Mouse (Mus musculus) intestine, embryonic 14.5 days (tissue): Measurements from ENCODE around the gene Glb1l2. TPM values are rescaled to one million over a fixed set of nuclear protein-coding genes. Genes with fewer than 3 reads are reported as not detected.
A peak's percentile ranks its signal among the peaks of the same experiment; 100 is the strongest.

Source experiments
- ATAC-seq: fragments of 200-750 bp; cut with Nextera tagmentation; replicated peaks from 2 replicates; pipeline ENCODE4 v1.8.0; 2017; ENCODE audit warnings: low read depth, moderate number of reproducible peaks, moderate TSS enrichment, moderate library complexity; ENCODE audit not compliant: low FRiP score, low TSS enrichment
- DNase-seq: peaks from one replicate; pipeline ENCODE4 v3.0.0-alpha.2; 2018; ENCODE audit warnings: low spot score
- H3K27ac ChIP-seq: fragments of 300-500 bp; sonication (generic); 2 replicates; pipeline ENCODE4 v1.5.1; 2014; ENCODE audit warnings: low read depth, mild to moderate bottlenecking, control low read depth
- H3K27me3 ChIP-seq: fragments of 300-500 bp; sonication (generic); replicated peaks from 2 replicates; pipeline ENCODE4 v1.6.1; 2014; ENCODE audit warnings: low read length, control low read depth; ENCODE audit not compliant: control insufficient read depth, insufficient read depth
- H3K36me3 ChIP-seq: fragments of 300-500 bp; sonication (generic); 2 replicates; pipeline ENCODE4 v1.6.1; 2014; ENCODE audit warnings: low read length, control low read depth; ENCODE audit not compliant: control insufficient read depth, insufficient read depth
- H3K4me1 ChIP-seq: fragments of 300-500 bp; sonication (generic); replicated peaks from 2 replicates; pipeline ENCODE4 v1.6.1; 2014; ENCODE audit warnings: low read length, control low read depth, mixed read lengths; ENCODE audit not compliant: control insufficient read depth, insufficient read depth
- H3K4me2 ChIP-seq: fragments of 300-500 bp; sonication (generic); 2 replicates; pipeline ENCODE4 v1.6.1; 2014; ENCODE audit warnings: low read length
- H3K4me3 ChIP-seq: fragments of 300-500 bp; sonication (generic); 2 replicates; pipeline ENCODE4 v1.5.1; 2014; ENCODE audit warnings: low read depth, low read length, control low read depth, mixed read lengths
- H3K9ac ChIP-seq: fragments of 300-500 bp; sonication (generic); 2 replicates; pipeline ENCODE4 v1.6.1; 2014; ENCODE audit warnings: mild to moderate bottlenecking, low read length
- H3K9me3 ChIP-seq: fragments of 300-500 bp; sonication (generic); 2 replicates; pipeline ENCODE4 v1.6.1; 2016; ENCODE audit warnings: low read length, control low read depth; ENCODE audit not compliant: control insufficient read depth
- WGBS: fragments of 180-500 bp; shearing (Covaris S2); extraction: QIAGEN DNeasy Blood & Tissue Kit; methylation state at CpG from one replicate; pipeline ENCODE4 v1.1.7; 2014; 5-methylcytosine and 5-hydroxymethylcytosine counted together
- polyA plus RNA-seq: library from polyadenylated mRNA; unstranded; fragments of >200 nt; fragmentation: Nextera tagmentation; extraction: Ambion mirVana; gene quantifications from 2 replicates; pipeline ENCODE4 v1.2.1, GENCODE M21; 2014

The Glb1l2 gene
- polyA plus RNA-seq, 1 experiment from 2014 or later, result 1.9 TPM

- ATAC-seq (no peak), DNase-seq (no peak)
- Histone ChIP-seq H3K27ac (no peak overlapping the region), H3K9me3 (no peaks in the 10 kb centered on the region), H3K4me1 (no peaks in the 10 kb centered on the region), H3K27me3 (no peaks in the 10 kb centered on the region), H3K4me2 (no peak overlapping the region), H3K36me3 (no peaks in the 10 kb centered on the region), H3K9ac (no peak overlapping the region), H3K4me3 (no peak overlapping the region)
- 64% methylated on average over 4 of the region's 4 CpGs for WGBS
Observed at GRCm38 (mm10) chr9:26747121-26747520, 59.1 kb downstream of the Glb1l2 start.

DNA sequence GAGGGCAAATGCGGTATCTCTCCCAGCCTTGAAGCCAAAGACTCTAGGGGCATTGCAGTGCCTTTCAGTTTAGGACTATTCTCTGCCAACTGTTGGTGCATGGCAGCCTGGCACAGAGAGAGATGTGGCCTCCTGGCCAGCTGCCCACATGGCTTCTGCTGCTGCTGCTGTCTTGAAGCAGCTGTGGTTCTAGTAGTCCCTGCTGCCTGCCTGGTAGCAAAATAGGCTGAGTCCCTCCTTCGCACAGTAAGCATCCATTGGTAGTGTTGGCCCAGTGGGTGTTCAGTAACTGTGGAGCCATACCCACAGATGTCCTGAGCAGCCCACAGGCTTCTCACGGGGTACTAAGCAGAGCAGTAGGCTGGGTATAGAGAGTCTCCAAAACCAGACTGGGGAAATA, 63.5 kb downstream of the Glb1l2 start:
- no peak overlapping the region for H3K4me2 ChIP-seq
- no peaks in the 10 kb centered on the region for H3K27me3 ChIP-seq
- H3K9me3 ChIP-seq, result no peaks in the 10 kb centered on the region
- no peaks in the 10 kb centered on the region for H3K36me3 ChIP-seq
- H3K27ac ChIP-seq, result no peak overlapping the region
- H3K4me1 ChIP-seq, result no peaks in the 10 kb centered on the region
- 87% methylated on average over 3 of the region's 3 CpGs for WGBS
- no peak overlapping the region for H3K9ac ChIP-seq
- DNase-seq (no peak), ATAC-seq (no peak)
- H3K4me3 ChIP-seq, result no peak overlapping the region

DNA sequence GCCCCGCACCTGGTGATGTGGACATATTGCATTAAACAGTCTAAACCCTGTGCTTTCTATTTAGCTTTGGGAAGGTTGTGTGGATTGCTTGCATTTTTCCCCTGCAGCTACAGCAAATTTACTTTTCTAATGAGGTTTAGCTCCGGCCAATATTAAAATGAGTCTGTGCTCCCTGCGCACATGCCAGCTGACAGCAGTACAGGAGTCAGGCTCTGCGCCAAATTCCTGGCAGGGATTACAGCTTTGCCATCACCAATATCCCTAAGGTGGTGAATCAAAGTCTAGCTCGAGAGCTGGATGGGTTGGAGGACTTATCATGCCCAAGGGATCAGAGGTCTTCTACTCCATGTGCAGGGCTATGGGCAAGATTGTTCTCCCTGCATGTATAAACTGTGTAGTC, 69.2 kb downstream of the Glb1l2 start:
- WGBS, result 78% methylated on average over 5 of the region's 5 CpGs
- no peak overlapping the region for H3K4me2 ChIP-seq
- no peaks in the 10 kb centered on the region for H3K9me3 ChIP-seq
- no peak overlapping the region for H3K27ac ChIP-seq
- no peak overlapping the region for H3K9ac ChIP-seq
- no peak for ATAC-seq
- H3K4me1 ChIP-seq, result no peaks in the 10 kb centered on the region
- no peak for DNase-seq
- H3K36me3 ChIP-seq, result no peaks in the 10 kb centered on the region
- H3K4me3 ChIP-seq, result no peak overlapping the region
- peaks cover 38% of the 10 kb centered on the region for H3K27me3 ChIP-seq

GRCm38 (mm10) chr9:26733986-26734385, 72.3 kb downstream of the Glb1l2 start:
- peak; percentile 58; the same call in 1 of the 2 replicates for ATAC-seq
- no peak overlapping the region for H3K27ac ChIP-seq
- peaks cover 43% of the 10 kb centered on the region for H3K27me3 ChIP-seq
- H3K9me3 ChIP-seq, result no peaks in the 10 kb centered on the region
- no peaks in the 10 kb centered on the region for H3K4me1 ChIP-seq
- H3K4me2 ChIP-seq, result peak overlapping the region; percentile 80
- no peak for DNase-seq
- 2% methylated on average over 37 of the region's 37 CpGs for WGBS
- no peaks in the 10 kb centered on the region for H3K36me3 ChIP-seq
- H3K9ac ChIP-seq, result 0 out of 2 replicates have a peak overlapping the region, but pooled peaks have one; percentile 20
- peak overlapping the region; percentile 43 for H3K4me3 ChIP-seq

DNA sequence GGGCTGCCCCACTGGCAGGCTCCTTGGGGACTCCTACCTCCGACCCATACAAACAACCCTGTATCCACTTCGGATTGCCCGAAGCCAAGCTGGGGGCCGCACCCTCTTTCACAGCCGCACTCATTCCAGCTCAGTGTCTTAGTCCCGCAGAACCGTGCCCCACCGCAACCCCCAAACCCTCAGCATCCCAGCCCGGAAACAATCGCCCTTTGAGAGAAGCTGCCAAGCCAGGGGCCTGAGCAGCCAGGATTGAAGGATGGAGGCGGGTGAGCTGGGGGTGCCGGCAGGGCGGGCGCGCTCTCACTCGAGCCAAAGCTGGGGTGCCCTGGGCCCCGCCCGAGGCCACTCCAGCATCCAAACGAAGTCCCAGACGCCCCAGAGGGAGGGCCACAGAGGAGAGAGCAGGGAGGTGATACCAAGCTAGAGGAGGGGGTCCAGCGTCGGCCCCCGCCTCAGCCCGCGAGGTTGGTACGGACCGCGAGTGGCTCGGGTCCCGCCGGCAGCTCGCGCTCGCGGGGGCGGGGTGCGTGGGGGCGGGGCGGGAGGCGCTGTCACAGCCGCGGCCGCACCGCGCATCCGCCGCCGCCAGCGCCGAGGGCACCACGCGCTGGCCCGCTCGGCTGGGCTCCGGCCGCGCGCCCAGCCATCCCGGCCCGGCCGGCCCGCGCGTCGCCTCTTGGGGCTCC, 72.9 kb downstream of the Glb1l2 start, which contains the start of gene B3gat1:
TSS of gene B3gat1 (plus strand) at position 523 of the 686 bp plus-strand sequence.
- ATAC-seq, result peak; percentile 64

GRCm38 (mm10) chr9:26728556-26728955, 77.7 kb downstream of the Glb1l2 start:
- WGBS, result 79% methylated on average over 2 of the region's 2 CpGs
- no peak for DNase-seq
- H3K4me2 ChIP-seq, result no peak overlapping the region
- no peak overlapping the region for H3K9ac ChIP-seq
- no peak for ATAC-seq
- H3K9me3 ChIP-seq, result no peaks in the 10 kb centered on the region
- no peaks in the 10 kb centered on the region for H3K4me1 ChIP-seq
- no peak overlapping the region for H3K27ac ChIP-seq
- no peak overlapping the region for H3K4me3 ChIP-seq
- peaks cover 17% of the 10 kb centered on the region for H3K27me3 ChIP-seq
- H3K36me3 ChIP-seq, result no peaks in the 10 kb centered on the region

More for the DNA sequence above, 72.9 kb downstream of the Glb1l2 start, which contains the start of gene B3gat1:
- DNase-seq, result no peak
- 3% methylated on average over 44 of the region's 65 CpGs for WGBS
- Histone ChIP-seq H3K4me3 (peak within 1 kb of the TSS; percentile 43), H3K27ac (no peak within 1 kb of the TSS), H3K9me3 (no peaks in the 10 kb centered on the region), H3K9ac (0 out of 2 replicates have a peak within 1 kb of the TSS, but pooled peaks have one; percentile 20), H3K4me1 (no peaks in the 10 kb centered on the region), H3K27me3 (peaks cover 43% of the 10 kb centered on the region), H3K4me2 (peak within 1 kb of the TSS; percentile 80), H3K36me3 (no peaks in the 10 kb centered on the region)

DNA sequence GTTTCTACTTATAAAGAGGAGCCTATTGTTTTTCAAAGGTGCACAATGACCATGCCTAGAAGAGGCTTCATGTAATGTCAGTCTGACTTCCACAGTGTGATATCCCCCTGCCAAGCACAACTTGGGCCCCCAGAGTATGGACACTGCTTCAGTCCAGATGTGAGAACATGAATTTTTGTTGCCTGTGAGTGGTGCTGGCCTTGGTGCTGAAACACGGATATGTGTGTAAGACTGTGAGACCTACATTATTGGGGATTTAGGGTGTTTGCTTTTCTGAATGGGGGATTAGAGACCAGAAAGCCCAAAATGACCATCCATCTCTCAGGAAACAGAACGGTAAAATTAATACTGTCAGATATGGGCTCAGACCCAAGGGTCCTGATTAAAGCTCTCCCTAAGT, 78.8 kb downstream of the Glb1l2 start:
- H3K27me3 ChIP-seq, result peaks cover 7% of the 10 kb centered on the region
- H3K4me2 ChIP-seq, result no peak overlapping the region
- no peak overlapping the region for H3K27ac ChIP-seq
- H3K4me1 ChIP-seq, result no peaks in the 10 kb centered on the region
- WGBS, result 53% methylated on average over 2 of the region's 2 CpGs
- ATAC-seq (no peak), DNase-seq (peak; percentile 75)
- no peak overlapping the region for H3K9ac ChIP-seq
- H3K36me3 ChIP-seq, result no peaks in the 10 kb centered on the region
- H3K9me3 ChIP-seq, result no peaks in the 10 kb centered on the region
- no peak overlapping the region for H3K4me3 ChIP-seq

DNA sequence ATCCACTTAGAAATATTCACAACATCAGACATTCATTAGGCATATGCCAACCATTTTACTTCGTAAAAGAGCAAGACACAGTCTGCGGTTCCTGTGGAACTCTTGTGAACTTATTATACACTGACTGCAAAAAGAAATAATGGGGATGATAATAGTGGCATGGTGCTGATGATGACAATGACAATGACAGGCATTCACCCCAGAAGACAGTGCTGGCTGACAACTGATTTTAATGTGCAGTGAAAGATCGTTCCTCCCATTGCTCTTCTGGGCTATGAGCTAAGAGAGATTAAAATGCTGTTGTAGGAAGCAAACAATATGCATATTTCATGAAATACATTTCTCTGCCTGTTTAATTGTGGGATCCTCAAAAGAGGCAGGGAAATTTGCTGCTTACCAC, 80.6 kb downstream of the Glb1l2 start:
- Histone ChIP-seq H3K9me3 (no peaks in the 10 kb centered on the region), H3K36me3 (no peaks in the 10 kb centered on the region), H3K4me2 (no peak overlapping the region), H3K4me3 (no peak overlapping the region), H3K27me3 (no peaks in the 10 kb centered on the region), H3K27ac (no peak overlapping the region), H3K4me1 (no peaks in the 10 kb centered on the region), H3K9ac (no peak overlapping the region)
- 89% methylated on average over 3 of the region's 3 CpGs for whole genome bisulfite sequencing
- no peak for DNase-seq
- ATAC-seq, result no peak

GRCm38 (mm10) chr9:26721771-26722170, 84.5 kb downstream of the Glb1l2 start:
- Histone ChIP-seq H3K4me2 (no peak overlapping the region), H3K4me1 (no peaks in the 10 kb centered on the region), H3K36me3 (no peaks in the 10 kb centered on the region), H3K27me3 (no peaks in the 10 kb centered on the region), H3K9ac (no peak overlapping the region), H3K4me3 (no peak overlapping the region), H3K27ac (no peak overlapping the region), H3K9me3 (no peaks in the 10 kb centered on the region)
- ATAC-seq (no peak), DNase-seq (no peak)
- WGBS, result 72% methylated on average over 7 of the region's 7 CpGs
